Mouse (Mus musculus) intestine, postnatal 0 days (tissue): ENCODE results near the gene Pygl. TPM values are rescaled to one million over a fixed set of nuclear protein-coding genes. Genes with fewer than 3 reads are reported as not detected.

Source experiments
- ATAC-seq: fragments of 200-750 bp; cut with Nextera tagmentation; 2 replicates; pipeline ENCODE4 v1.8.0; 2017; ENCODE audit warnings: mild to moderate bottlenecking, moderate TSS enrichment, moderate library complexity
- H3K27ac ChIP-seq: fragments of 300-500 bp; sonication (generic); 2 replicates; pipeline ENCODE4 v1.5.1; 2014; ENCODE audit warnings: mild to moderate bottlenecking, low read depth, low read length, moderate library complexity
- H3K27me3 ChIP-seq: fragments of 300-500 bp; sonication (generic); replicated peaks from 2 replicates; pipeline ENCODE4 v1.6.1; 2014; ENCODE audit warnings: low read length, mixed read lengths; ENCODE audit not compliant: control insufficient read depth, insufficient read depth
- H3K36me3 ChIP-seq: fragments of 300-500 bp; sonication (generic); 2 replicates; pipeline ENCODE4 v1.6.1; 2014; ENCODE audit warnings: mild to moderate bottlenecking, moderate library complexity; ENCODE audit not compliant: control insufficient read depth, insufficient read depth
- H3K4me1 ChIP-seq: fragments of 300-500 bp; sonication (generic); replicated peaks from 2 replicates; pipeline ENCODE4 v1.6.1; 2014; ENCODE audit warnings: antibody characterized with exemption, low read length, mixed read lengths; ENCODE audit not compliant: control insufficient read depth, insufficient read depth
- H3K4me2 ChIP-seq: fragments of 300-500 bp; sonication (generic); replicated peaks from 2 replicates; pipeline ENCODE4 v1.6.1; 2014; ENCODE audit warnings: low read depth, mild to moderate bottlenecking, moderate library complexity
- H3K4me3 ChIP-seq: fragments of 300-500 bp; sonication (generic); 2 replicates; pipeline ENCODE4 v1.5.1; 2014; ENCODE audit warnings: low read depth, low read length
- H3K9ac ChIP-seq: fragments of 300-500 bp; sonication (generic); 2 replicates; pipeline ENCODE4 v1.6.1; 2014; ENCODE audit warnings: mild to moderate bottlenecking, low read depth, low read length
- H3K9me3 ChIP-seq: fragments of 300-500 bp; sonication (generic); 2 replicates; pipeline ENCODE4 v1.6.1; 2016; ENCODE audit warnings: mixed run types; ENCODE audit not compliant: control insufficient read depth
- CTCF ChIP-seq: sonication (generic); IDR thresholded peaks from 2 replicates; pipeline ENCODE4 v1.5.1; 2016; ENCODE audit warnings: low read depth, mild to moderate bottlenecking, control low read depth, antibody characterized with exemption, moderate library complexity
- WGBS: fragments of 180-500 bp; shearing (Covaris S2); extraction: QIAGEN DNeasy Blood & Tissue Kit; methylation state at CpG from one replicate; pipeline ENCODE4 v1.1.7; 2014; 5-methylcytosine and 5-hydroxymethylcytosine counted together
- polyA plus RNA-seq: library from polyadenylated mRNA; unstranded; fragments of >200 nt; fragmentation: Nextera tagmentation; extraction: Ambion mirVana; gene quantifications from 2 replicates; pipeline ENCODE4 v1.2.1, GENCODE M21; 2015

Pygl gene
- polyA plus RNA-seq = 8.1 and 8.2 TPM in 2 replicates

DNA sequence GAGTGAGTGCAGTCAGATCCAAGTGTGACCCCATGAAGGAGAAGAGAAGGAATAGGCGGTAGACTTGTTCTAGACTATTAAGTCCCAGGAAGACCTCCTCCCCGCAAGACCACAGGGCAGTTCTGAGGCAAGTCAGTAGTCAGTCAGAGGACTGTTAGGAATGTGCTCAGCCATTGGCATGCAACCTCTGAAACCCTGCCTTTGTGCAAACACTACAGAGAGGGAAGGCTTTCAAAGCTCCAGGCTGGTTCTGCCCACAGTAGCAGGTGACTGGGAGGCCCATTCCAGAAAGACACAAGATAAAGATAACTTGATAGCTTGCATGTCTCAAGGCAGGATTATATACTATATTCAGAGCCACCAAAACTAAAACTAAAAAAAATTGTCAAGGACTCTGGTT, at the start of gene Pygl:
Gene Pygl (minus strand): TSS at position 195 of the 400 bp plus-strand sequence.
- no peak within 1 kb of the TSS for H3K4me2 ChIP-seq
- H3K4me3 ChIP-seq = no peak within 1 kb of the TSS
- H3K36me3 ChIP-seq = no peaks in the 10 kb centered on the region
- H3K9ac ChIP-seq = no peak within 1 kb of the TSS
- no peak for TF ChIP-seq CTCF
- peaks cover 6% of the 10 kb centered on the region; the same call in 1 of the 2 replicates for H3K4me1 ChIP-seq
- H3K27ac ChIP-seq = no peak within 1 kb of the TSS
- WGBS = 87% methylated on average over 2 of the region's 2 CpGs
- H3K27me3 ChIP-seq = no peaks in the 10 kb centered on the region
- H3K9me3 ChIP-seq = no peaks in the 10 kb centered on the region
- no peak for ATAC-seq

DNA sequence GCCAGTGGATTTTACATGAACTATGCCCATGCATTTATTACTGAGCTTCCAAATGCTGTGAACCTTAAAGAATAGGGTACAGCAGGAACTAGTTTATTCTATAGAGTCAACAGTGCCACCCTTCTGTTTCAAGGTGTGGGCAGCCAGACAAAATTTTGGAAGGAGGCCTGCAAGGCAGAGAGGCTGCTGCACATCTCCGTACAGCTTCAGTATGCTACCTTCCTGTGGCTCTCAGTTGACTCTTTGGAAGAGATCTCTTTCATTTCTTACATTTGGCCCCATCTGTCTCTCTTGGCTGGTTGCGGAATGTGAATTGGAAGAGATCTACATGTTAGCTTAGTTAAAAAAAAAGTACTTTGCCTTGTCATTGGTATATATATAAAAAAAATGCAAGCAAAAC, 49.6 kb upstream of the Pygl start:
- no peaks in the 10 kb centered on the region for H3K4me1 ChIP-seq
- no peaks in the 10 kb centered on the region for H3K36me3 ChIP-seq
- H3K9me3 ChIP-seq = no peaks in the 10 kb centered on the region
- no peak overlapping the region for H3K27ac ChIP-seq
- 89% methylated on average over 2 of the region's 2 CpGs for WGBS
- no peaks in the 10 kb centered on the region for H3K27me3 ChIP-seq
- no peak overlapping the region for H3K9ac ChIP-seq
- no peak overlapping the region for H3K4me2 ChIP-seq
- no peak overlapping the region for H3K4me3 ChIP-seq
- no peak for ATAC-seq
- no peak for TF ChIP-seq CTCF

DNA sequence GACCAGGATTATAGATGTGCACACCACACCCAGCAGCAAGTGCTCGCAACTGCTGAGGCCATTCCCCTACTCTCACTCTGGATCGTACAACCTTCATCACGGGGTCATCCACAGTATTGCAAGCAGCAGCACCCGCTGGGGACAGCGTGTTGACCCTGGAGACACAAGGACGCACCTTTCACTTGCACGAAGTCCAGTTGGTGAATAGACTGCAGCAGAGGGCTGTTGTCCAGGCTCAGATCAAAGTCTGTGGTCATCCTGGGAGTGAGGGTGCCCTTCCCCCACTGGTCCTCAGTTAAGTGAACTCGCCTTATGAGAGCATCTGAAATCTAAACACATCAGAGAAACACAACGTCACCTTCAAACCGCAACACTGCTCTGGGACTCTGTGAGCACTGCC, 49.1 kb upstream of the Pygl start:
- H3K9me3 ChIP-seq = no peaks in the 10 kb centered on the region
- H3K36me3 ChIP-seq = no peaks in the 10 kb centered on the region
- 79% methylated on average over 10 of the region's 10 CpGs for WGBS
- no peak overlapping the region for H3K4me2 ChIP-seq
- TF ChIP-seq CTCF = no peak
- no peak overlapping the region for H3K9ac ChIP-seq
- no peaks in the 10 kb centered on the region for H3K4me1 ChIP-seq
- H3K27me3 ChIP-seq = no peaks in the 10 kb centered on the region
- no peak for ATAC-seq
- H3K4me3 ChIP-seq = no peak overlapping the region
- H3K27ac ChIP-seq = no peak overlapping the region

DNA sequence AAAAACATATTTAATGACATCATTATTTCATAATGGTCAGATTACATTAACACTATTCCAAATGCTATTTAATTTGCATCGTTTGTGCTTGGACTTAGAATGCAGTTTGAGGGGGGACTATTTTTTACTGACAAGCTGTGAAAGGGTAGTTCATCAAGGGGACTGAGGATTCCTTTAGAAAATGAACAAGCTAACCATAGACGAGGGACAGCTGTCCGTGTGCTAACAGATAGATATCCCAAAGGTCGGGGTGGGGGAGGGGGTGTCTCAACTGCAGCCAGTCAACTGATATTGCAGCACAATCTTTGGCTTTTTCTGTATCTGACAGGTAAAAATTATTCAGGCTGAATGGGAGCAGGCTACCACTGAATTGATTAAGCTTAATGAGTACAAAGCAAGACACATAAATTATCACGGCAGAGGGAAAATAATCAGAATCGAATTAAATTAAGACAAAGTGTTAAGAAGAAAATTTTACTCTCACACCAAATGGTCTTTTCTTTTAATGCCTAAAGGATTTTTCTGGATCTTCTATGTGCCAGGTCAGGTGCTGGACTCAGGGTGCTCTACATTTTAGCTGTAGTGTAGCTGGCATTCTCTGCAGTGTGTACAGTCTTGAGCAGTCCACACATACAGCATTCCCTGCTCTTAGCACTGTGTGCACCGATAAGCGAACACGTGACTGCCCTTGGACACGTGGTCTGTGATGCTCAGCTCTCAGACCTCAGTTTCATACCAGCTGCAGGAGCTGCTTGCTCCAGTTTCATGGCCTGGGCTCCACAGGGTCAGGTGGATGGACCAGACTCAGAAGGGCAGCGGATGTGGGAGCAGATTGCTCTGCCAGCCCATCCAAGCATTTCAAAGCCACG, 46.0 kb upstream of the Pygl start:
- no peak for ATAC-seq
- Histone ChIP-seq H3K4me1 (no peaks in the 10 kb centered on the region), H3K9me3 (no peaks in the 10 kb centered on the region), H3K36me3 (no peaks in the 10 kb centered on the region), H3K9ac (no peak overlapping the region), H3K27ac (no peak overlapping the region), H3K4me2 (no peak overlapping the region), H3K4me3 (no peak overlapping the region), H3K27me3 (no peaks in the 10 kb centered on the region)
- 69% methylated on average over 12 of the region's 12 CpGs for WGBS
- no peak for TF ChIP-seq CTCF

DNA sequence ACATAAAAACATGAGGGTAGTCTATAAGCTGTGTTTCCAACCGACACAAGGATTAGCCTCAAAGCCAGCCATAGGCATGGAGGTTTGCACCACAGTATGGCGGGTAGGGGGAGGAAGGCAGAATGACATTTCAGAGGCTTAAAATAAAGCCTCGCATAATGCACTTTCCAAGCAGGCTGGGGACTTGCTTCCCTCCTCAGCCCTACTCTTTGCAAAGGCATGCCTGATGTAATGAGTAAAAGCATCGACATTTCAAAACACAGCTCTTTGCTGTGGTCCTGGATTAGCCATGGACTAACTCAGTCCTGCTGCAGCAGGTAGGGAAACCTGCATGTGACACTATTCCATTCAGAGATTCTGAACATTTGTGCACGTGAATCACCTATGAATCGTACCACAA, 38.4 kb upstream of the Pygl start:
- Histone ChIP-seq H3K4me1 (no peaks in the 10 kb centered on the region), H3K4me2 (no peak overlapping the region), H3K27me3 (no peaks in the 10 kb centered on the region), H3K4me3 (no peak overlapping the region), H3K27ac (no peak overlapping the region), H3K36me3 (no peaks in the 10 kb centered on the region), H3K9me3 (no peaks in the 10 kb centered on the region), H3K9ac (no peak overlapping the region)
- no peak for TF ChIP-seq CTCF
- ATAC-seq = no peak
- 84% methylated on average over 6 of the region's 6 CpGs for WGBS

DNA sequence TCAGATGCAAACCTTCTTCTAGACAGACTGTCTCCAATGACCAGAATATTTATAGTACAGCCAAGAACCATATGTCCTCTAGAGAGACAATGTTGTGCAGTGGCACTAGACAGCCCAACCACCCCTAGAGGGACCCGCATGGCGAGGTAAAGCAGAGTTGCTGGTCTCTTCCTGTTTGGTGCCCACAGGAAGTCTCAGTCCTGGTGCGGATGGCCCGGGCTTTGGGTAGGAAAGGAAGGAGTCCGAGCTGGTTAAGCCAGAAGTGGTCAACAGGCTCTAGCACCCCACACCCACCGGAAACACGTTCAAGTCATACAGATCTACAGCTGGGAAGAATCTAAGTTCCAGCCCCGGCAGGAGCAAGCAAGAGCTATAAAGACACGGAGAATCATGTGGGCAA, 36.0 kb upstream of the Pygl start:
- Histone ChIP-seq H3K27me3 (no peaks in the 10 kb centered on the region), H3K27ac (no peak overlapping the region), H3K9ac (no peak overlapping the region), H3K4me2 (no peak overlapping the region), H3K9me3 (no peaks in the 10 kb centered on the region), H3K4me3 (no peak overlapping the region), H3K36me3 (no peaks in the 10 kb centered on the region), H3K4me1 (no peaks in the 10 kb centered on the region)
- no peak for TF ChIP-seq CTCF
- 83% methylated on average over 9 of the region's 9 CpGs for WGBS
- ATAC-seq = no peak
